Mouse (Mus musculus): ENCODE results near the gene Ndufaf3. TPM values are rescaled to one million over a fixed set of nuclear protein-coding genes. Genes with fewer than 3 reads are reported as not detected.
"Not testable (repeated sequence)": the region's sequence is repeated elsewhere in the genome, so short reads cannot be mapped to it uniquely, and the experiment has no call there.

The Ndufaf3 gene
- 10 to 100 TPM; 59.6 to 63.4 TPM for total RNA-seq (2021)
- long read RNA-seq, transcript Ndufaf3-201 (5 exons, 1,487 nt) = major isoform, 41 of 57 reads
- long read RNA-seq, partial matches to known transcripts = 3 of 57 reads
- long read RNA-seq, other reads (novel, unspliced or antisense) = 9 of 57 reads

DNA sequence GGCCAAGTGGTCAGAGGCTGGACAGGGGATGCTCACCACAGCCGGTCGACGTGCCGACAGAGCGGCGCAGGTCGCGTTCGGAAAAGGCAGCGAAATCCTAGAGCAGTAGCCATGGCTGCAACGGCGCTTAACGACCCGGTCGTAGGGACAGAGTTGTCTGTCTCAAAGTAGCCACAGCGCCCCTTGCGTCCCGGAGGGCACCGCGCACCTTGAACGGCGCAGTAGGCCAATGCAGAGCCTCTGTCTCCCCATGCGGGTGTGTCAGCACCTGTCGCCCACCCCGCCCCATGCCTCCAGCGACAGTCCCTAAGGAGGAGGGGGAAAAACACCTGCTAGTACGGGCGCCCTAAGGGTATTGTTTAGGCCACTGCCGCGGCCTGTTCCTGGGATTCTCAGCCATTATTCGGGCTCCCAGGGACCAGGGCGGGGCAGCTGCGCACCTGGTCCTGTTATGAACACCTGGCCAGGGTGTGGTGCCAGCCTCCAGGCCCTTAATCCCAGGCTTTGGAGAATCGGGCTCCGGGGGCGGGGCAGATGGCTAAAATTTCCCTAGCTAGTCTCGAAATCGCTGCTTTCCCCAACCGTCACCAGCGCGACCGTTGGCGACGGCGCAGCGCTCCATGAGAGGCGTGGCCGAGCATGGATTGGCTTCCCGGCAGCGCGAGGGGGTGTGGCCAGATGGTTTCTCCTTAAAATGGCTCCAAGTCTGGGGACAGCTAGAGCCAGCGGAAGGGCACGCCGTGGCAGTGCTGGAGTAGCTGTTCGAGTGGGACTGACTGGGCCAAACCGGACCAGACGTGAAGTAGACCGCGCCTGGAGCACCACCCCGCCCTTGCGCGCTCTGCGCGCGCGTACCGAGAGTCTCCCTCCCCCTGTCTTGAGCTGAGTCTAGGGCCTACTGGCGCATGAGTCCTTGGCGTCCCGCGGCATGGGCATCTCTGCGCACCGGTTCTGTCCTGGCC, at the start of gene Ndufaf3:
TSS of gene Ndufaf3 (minus strand) at position 620 of the 962 bp plus-strand sequence.
- peak; percentile 98 to 99 for DNase-seq (ENCODE audit: low spot score in 2 of 2)

- no peak for DNase-seq (ENCODE audit: low spot score in 2 of 2)
Observed at GRCm38 (mm10) chr9:108611488-108611887, 44.3 kb upstream of the Ndufaf3 start.

- DNase-seq (ENCODE audit: low spot score in 2 of 2) = no peak
Observed at GRCm38 (mm10) chr9:108608889-108609288, 41.7 kb upstream of the Ndufaf3 start.

DNA sequence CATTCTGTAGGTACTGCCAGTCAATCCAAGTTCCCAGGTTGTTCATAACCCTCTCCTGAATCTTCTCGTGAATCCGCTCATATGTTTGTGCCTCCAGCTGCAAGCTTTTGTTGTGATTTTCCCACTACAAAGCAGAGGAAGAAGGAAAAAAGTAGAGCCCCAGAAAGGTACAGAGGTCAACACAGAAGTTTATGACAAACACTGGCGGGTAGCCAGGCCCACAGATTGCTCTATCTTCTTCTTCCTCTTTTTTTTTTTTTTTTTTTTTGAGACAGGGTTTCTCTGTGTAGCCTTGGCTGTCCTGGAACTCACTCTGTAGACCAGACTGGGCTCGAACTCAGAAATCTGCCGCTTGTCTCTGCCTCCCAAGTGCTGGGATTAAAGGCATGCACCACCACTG, 40.7 kb upstream of the Ndufaf3 start:
- not testable (repeated sequence) for DNase-seq (ENCODE audit: low spot score in 2 of 2)

GRCm38 (mm10) chr9:108601986-108602385, 34.8 kb upstream of the Ndufaf3 start:
- DNase-seq (ENCODE audit: low spot score in 2 of 2) = no peak

DNA sequence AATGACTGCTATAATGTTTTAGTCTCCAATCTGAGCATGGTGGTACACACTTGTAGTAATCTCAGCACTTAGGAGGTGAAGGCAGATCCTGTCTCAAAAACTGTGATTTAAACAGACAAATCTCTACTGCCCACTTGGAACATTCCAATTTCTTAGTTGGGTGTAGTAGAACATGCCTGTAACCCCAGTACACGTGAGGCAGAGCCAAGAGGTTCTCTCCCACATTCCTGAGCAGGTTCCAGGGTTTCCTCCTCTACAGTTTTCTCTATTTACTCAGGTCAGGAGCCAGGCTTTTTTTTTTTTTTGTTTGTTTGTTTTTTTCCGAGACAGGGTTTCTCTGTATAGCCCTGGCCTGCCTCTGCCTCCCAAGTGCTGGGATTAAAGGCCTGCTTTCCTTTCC, 32.8 kb upstream of the Ndufaf3 start:
- no peak for DNase-seq (ENCODE audit: low spot score in 2 of 2)

DNA sequence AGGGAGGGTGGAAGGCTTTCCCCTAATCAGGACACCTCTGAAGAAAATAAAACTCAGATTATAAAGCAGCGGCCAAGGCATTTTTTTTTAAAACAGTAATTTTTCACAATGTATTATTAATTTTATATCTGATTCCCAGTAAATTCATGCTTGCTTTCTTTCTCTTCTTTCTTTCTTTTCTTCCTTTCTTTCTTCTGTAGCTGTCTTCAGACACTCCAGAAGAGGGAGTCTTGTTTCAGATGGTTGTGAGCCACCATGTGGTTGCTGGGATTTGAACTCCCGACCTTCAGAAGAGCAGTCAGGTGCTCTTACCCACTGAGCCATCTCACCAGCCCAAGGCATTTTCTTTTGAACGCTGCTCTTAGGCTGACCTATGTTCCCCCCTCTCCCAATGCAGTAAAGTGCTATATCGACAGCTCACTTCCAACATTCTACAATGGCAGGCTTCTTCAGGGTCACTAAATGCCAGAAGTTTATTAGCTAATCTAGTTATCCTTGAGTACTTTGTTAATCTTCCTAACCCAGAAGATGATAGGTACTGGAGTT, 31.9 kb upstream of the Ndufaf3 start:
- DNase-seq (ENCODE audit: low spot score in 2 of 2) = no peak

DNA sequence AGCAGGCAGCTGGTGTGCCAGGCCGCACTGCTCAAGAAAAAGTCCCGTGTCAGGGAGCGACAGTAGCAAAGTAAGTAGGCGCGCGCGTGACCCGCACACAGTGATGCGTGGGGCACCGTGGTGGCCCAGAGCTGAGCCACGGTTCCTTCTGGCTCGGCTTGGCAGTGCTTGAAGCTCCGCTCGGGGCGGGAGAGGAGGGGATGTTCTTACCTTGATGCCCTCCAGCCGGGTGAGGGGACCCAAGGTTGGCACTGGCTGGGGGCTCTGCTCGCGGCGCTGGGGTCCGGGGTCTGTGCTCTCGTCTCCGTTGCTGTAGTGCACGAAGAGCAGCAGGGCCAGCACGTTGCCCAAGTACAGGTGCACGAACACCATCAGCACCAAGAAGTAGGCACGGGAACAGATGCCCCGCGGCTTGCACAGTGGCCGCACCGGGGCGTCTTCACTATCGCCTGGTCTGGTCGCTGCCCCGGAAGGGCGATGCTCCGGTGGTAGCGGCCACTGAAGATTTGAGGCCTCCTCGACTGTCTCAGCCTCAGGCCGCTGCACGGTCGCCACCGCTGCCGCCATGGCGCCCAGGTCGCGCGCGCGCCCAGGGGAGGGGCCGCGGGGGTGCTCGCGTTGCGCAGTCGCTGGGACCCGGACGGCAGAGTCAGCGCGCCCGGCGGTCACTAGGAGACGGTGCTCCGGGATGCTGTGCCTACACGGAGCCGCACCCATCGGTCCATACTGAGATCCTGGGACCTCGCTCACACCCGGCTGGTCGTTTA, 29.9 kb upstream of the Ndufaf3 start, which contains the start of gene P4htm:
TSS of gene P4htm (minus strand) at position 670 of the 767 bp plus-strand sequence.
- peak; percentile 75 to 79 for DNase-seq (ENCODE audit: low spot score in 2 of 2)

DNA sequence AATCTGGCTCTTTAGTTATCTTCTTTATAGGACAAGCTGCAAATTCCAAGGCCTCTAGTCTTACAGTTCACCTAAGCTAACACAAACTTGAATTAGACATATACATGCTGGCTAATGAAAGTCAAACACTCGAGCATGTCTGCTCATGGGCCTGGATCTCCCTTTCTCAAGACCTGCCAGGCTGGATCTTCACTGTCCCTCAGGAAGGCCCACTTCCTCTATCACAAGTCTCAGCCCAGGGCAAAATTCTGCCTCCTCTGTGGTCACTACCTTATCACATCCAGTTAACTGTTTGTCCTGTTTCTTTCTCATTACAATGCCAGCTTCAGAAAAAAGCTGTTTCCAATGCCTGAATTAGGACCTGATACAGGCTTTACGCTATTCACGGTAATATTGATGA, 27.1 kb upstream of the Ndufaf3 start:
- no peak for DNase-seq (ENCODE audit: low spot score in 2 of 2)

GRCm38 (mm10) chr9:108591462-108591861, 24.2 kb upstream of the Ndufaf3 start:
- DNase-seq (ENCODE audit: low spot score in 2 of 2) = no peak

DNA sequence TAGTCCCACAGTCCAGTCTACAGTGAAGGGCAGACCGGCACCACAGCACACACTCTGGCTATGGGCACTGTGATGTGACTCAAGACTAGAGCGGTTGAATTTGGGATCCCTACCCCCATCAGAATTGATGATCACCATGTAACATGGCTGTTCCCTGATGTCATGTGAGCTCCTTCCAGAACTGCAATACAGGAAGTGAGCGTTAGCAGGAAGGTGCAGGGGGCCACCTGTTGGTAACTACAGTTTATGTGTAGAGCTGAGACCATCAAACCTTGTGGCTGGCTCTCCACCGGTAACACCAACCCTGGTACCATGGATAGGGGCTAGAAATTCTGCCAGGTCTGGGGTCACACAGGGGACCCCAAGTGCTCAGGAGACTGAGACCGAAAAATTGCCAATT, 22.0 kb upstream of the Ndufaf3 start:
- no peak for DNase-seq (ENCODE audit: low spot score in 2 of 2)

- peak; percentile 73 to 74 for DNase-seq (ENCODE audit: low spot score in 2 of 2)
Observed at GRCm38 (mm10) chr9:108587571-108588180, 20.4 kb upstream of the Ndufaf3 start.

GRCm38 (mm10) chr9:108579344-108579690, 12.1 kb upstream of the Ndufaf3 start:
- peak in 1 of 2 experiments; percentile 39 for DNase-seq (ENCODE audit: low spot score in 2 of 2)

DNA sequence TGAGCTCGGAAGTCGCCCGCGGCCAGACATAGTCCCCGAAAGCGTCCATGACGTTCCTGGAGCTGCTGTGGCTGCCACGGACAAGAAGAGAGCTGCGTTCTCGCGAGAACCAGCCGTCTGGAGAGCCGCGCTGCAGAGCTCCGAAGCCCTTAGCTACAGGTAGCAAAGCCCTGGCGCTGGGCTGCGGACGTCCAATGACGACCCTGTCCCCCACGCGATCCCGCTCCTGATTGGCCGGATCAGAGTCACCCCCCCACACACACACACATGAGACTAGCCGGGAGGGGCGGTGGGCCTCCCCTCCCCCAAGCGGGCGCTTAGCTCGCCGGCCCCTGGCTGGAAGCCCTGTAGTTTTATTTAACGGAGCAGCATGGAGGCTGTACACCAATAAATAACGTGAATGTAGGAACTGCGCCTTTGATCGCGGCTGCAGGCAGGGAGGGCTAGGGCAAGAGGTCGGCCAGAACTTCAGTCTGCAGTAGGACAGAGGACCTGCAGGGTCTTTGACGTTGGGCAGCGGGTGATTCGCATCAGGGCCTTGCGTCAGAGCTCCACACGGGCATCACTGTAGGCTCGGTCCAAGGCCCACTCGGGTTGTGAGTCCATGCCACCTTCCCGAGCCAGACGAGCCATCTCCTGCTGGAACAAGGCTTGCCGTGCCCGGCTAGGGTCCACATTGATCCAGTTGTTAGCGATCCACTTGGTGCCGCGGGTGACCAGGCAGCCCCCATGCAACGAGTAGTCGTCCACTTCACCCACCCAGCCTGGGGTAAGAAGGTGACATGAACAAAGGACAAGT, 11.5 kb upstream of the Ndufaf3 start, which contains the start of gene Wdr6:
TSS of gene Wdr6 (minus strand) at position 195 of the 799 bp plus-strand sequence.
- peak; percentile 92 to 93 for DNase-seq (ENCODE audit: low spot score in 2 of 2)

DNA sequence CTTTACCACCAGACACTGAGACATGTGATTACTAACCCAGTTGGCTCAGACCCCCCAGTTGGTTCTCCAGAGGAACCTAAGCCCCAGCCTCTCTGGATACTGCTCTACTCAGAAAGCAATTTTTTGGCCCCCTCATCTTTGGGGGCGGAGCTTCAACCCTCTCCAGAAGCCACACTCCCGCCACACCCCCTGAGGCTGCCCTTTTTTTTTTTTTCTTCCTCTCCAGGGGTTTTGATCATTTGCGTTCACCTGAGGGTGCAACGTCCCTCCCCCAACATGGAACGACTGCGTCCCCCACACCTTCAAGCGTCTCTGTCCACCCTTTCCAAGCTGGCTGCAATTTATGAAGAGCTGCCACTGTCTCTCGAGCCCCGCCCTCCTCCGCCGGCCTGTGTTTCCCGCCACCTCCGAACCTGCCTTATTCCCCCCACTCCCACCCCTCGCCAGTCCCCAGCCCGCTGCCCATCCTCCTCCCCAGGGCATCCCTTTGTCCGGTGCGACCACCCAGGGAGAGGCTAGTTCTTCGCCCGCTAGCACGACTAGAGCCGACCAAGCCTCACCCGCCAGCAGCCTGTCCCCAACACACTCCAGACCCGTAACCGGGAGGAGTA, 10.8 kb upstream of the Ndufaf3 start:
- DNase-seq (ENCODE audit: low spot score in 2 of 2) = peak; percentile 56 to 71

DNA sequence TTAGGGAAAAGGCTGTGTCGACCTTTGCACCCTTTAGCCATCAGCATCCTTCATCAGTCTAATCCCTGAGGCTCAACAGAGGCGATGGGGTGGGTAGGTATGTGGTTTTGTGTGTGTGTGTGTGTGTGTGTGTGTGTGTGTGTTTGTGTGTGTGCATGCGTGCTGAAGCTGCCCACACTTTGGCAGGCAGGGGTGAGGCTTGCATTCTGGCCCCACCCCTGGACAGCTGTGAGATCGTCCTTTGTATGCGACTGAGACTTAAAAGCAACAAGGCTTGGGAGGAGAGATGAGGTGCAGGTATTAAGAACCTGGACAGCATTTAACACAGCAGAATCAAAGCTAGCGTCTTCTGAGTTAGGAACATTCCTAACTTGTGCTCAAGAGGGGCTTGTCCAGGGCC, 9.8 kb upstream of the Ndufaf3 start:
- DNase-seq (ENCODE audit: low spot score in 2 of 2) = peak in 1 of 2 experiments; percentile 17

- peak; percentile 20 to 21 for DNase-seq (ENCODE audit: low spot score in 2 of 2)
Observed at GRCm38 (mm10) chr9:108575321-108576297, 8.4 kb upstream of the Ndufaf3 start.

DNA sequence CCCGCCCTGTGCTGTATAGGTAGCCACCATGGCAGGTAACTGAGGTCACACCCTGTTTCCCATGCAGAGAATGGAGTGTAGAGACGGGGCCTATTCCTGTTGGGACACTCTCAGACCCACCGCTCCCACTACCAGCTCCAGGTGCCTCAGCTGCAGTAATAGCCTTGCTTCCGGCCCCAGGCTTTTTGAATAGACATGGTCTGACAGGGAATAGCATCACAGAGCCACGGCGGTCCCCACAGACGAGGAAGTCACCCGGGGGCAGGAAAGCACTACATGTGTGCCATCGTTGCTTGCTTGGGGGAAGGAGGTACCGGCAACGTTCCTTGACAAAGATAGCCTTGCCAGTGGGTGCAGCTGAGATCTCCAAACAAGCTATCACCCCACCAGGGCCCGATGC, 7.7 kb upstream of the Ndufaf3 start:
- peak; percentile 11 to 18 for DNase-seq (ENCODE audit: low spot score in 2 of 2)

Data from layer of hippocampus, postnatal 10 days (tissue).